Mouse (Mus musculus) lung, adult 2 months (tissue): ENCODE measurements at regions not wholly inside any gene's neighbourhood (a gene's known extent, or its start where the extent isn't known, plus 50 kb on each side); places are given as distances from the start of the nearest gene placed in this dataset.

Source experiments
- CTCF ChIP-seq: fragments of 200-500 bp; IDR thresholded peaks from 2 replicates; pipeline ENCODE4 v1.5.1; 2011; ENCODE audit warnings: mild to moderate bottlenecking, low read length, control low read depth; ENCODE audit not compliant: insufficient read depth
- POLR2A ChIP-seq: fragments of 200-500 bp; IDR thresholded peaks from 2 replicates; pipeline ENCODE4 v1.6.1; 2011; ENCODE audit warnings: low read depth, mild to moderate bottlenecking, control low read depth, low read length, borderline replicate concordance; ENCODE audit errors: extremely low read depth

DNA sequence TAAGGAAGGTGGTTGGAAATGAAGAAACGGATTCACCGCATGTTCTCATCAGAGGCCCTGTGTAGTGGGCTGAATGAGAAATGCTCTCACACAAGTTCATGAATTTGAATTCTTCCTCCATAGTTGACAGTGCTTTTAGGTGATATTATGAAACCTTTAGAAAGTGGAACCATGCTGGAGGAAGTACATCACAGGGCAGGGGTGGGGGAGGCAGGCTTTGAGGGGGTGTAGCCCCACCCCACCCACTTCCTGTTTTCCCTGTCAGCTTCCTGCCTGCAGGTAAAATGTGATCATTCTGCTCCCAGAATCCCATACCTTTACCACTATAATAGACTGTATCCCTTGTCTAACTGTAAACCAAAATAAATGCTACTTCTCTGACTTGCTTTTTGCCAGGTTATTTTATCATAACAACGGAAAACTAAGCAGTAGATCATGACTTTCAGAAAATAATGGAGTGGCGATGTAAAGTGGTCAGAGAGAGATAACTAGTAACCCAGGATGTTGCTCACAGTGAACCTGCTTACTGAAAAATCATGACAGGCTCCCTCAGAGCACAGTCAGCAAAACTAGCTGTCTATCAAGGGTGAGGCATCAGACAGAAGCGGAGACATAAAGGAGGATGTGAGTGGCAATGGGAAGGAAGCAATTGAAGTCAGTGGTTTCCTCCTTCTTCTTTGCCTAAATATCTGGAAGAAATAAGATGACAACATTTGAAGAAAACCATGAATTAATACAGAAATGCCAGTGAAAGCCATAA is 230.2 kb downstream of the Rnf144a start:
- TF ChIP-seq POLR2A (no peak), CTCF (no peak)
